Mouse (Mus musculus): Measurements from ENCODE around the gene Gm20661.

Gm20661 gene

GRCm38 (mm10) chr9:107968531-107968930, 14.3 kb upstream of the Gm20661 start:
- no peak for DNase-seq

- DNase-seq = no peak
These were observed 12.5 kb upstream of the Gm20661 start for GRCm38 (mm10) chr9:107970311-107970710.

- DNase-seq = no peak
These were observed 10.9 kb upstream of the Gm20661 start for GRCm38 (mm10) chr9:107971690-107972541.

DNA sequence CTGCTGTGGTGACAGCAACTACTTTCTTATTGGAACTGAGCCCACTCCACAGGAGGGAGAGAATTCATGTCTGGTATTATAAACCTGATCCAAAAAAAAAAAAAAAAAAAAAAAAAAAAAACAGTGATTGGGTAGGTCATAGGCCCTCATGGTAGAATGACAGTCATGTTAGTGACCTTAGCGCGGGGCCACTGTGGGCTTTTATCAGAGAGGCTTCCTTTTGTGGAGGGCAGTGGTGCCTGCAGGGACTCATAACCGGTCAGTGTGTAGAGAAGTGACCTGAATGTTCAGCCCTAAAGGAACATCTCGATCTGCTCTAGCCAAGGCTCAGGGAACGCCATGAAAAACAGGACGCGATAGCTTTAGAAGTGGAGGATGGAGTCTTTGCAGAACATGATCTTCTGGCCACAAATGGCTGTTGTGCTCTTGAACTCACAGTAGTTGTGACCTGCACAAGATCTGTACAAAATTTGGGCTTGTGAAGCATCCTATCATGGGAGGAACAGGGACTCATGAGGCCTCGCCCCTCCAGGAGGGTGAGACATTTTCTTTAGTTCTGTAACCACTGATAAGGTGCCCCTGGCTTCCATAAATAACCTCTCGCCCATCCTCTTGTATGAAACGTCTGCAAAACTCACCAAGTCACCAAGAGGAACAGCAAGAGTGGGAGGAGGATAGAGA, 8.2 kb upstream of the Gm20661 start:
- no peak for DNase-seq

DNA sequence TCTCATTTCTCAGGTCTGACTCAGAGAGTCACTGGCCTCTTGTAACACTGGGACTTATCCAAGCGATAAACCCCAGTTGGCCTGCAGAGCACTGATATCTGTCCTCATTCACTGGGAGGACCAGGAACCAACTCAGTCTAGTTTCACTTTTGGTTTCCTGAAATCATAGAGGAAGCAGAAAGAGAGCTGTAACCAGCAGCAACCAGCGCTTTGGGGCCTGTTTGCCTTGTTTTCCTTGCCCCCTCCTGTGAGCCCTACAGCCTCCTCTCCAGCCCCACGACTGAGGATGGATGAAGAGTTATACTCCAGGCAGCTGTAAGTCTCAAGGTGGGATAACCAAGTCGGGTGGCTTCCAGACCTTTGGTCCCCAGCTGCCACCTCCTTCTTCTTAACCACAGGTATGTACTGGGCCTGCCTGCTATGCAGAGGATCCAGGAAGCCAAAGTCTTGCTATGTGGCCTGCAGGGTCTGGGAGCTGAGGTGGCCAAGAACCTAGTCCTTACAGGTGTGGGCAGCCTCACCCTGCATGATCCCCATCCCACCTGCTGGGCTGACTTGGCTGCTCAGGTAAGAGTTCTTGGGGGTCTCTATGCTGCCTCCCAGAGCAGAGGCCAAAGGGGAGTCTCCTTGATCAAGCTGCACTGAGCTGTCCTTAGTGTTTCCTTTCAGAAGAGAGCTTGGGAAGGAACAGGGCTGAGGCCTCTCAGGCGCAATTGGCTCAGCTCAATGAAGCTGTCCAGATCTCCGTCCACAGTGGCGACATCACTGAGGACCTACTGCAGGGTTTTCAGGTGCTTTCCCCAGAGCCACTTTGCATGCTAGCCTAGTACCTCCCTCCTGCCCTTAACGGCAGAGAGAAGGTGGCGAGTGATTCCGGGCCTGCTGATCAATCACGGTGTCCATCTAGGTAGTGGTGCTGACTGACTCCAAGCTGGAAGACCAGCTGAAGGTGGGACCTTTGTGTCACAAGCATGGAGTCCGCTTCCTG, 7.2 kb upstream of the Gm20661 start, which contains the start of gene Uba7:
Gene Uba7 (plus strand): TSS at position 107 of the 988 bp plus-strand sequence.
- no peak for DNase-seq

- DNase-seq = no peak
These were observed 4.0 kb upstream of the Gm20661 start for GRCm38 (mm10) chr9:107978815-107979214.

DNA sequence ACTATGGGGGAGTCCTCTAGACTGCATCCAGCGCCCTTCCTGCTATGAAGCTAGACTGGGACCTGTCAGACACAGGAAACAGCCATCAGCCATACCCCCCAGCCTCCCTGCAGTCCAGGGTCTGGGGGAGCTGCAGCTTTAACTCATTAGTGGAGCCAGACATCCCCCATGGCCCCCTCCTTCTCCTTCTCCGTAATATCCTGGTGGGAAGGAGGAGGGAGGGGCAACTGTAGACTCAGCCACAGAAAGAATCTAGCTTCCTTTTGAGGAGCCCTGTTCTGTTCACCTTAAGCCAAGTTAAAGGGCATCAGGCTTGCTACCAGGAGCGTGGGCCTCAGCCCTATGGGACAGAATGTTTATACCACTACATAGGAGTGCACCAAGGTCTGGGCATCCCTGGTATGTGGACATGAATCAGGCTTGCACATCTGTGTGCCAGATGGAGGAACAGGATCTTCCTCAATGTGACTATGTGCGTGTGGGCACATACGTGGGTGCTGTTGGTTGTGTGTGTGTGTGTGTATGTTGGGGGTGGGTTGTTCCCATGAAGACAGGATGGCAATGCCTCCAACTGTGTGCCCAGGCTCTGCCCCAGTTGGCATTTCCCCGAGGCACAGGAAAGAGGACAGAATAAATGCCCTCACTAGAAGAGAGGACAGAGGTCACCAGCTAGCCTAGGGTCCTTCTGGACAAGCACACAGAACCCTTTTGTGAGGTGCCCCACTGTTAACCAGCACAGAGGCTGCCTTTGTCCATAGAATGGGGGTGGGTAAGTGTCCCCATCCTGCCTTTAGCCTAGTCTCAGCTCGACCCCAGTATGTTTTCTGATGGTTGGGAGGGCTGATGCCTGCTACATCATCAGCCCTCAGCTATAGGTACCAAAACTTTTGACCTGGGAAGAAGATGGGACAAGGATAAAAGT, 913 bp upstream of the Gm20661 start:
- no peak for DNase-seq

- DNase-seq = peak in 1 of 2 experiments; percentile 35
These were observed 598 bp downstream of the Gm20661 start for GRCm38 (mm10) chr9:107983421-107983890.

DNA sequence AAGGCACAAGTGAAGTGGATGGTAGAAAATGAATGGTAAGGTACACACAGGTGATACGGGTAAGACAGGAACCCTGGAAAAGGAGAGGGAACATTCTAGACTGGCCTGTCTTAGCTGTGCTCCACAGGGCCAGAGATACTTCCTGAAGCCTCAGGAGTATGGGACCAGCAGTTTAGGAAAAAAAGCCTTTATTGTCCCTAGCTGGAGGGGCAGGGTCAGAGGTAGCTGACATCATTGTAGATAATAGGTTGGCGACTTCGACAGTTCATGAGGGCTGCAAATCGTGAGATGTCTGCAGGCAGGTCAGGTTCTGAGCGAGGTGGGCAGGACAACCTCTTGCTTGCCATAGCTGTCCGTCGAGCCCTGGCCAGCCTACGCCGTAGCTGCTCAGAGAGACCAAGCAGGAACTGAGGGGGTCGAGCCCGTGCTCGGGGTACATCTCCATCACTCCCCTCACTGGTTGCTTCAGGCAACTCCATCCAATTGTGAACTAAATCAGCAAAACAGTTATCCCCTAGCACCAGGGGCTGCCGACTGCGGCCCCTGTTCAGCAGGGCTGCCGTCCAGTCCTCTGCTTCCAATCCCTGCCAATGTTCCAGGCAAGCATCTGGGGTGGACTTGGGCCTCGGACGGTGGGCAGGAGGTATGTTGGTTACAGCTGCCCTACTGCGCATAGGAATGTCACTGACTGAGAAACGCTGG, 1.3 kb downstream of the Gm20661 start:
- no peak for DNase-seq

- DNase-seq = no peak
These were observed 1.8 kb downstream of the Gm20661 start for GRCm38 (mm10) chr9:107984754-107985055.

- DNase-seq = peak; percentile 55 to 64
These were observed 2.6 kb downstream of the Gm20661 start, which contains the start of gene Inka1 for GRCm38 (mm10) chr9:107985131-107986119. Gene Inka1, minus strand, starts transcription at chr9:107985879.

DNA sequence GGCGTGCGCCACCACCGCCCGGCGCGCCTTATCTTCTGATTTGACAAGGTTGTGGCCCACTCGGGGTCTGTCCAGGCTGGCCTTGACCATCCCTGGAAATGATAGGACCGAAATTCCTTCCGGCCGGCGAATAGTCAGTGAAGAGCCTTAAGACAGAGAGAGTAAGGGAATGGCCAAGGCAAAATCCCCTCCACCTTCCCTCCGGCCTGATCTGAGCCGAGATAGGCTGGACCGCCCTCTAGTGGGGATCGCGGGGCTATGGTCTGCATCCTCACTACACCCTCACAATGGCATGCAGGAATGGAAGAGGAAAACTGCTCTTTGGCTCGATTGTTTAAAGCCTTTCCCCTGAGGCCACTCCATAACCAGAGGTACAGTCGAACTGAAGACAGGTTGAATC, 3.5 kb downstream of the Gm20661 start:
- peak; percentile 88 to 90 for DNase-seq

DNA sequence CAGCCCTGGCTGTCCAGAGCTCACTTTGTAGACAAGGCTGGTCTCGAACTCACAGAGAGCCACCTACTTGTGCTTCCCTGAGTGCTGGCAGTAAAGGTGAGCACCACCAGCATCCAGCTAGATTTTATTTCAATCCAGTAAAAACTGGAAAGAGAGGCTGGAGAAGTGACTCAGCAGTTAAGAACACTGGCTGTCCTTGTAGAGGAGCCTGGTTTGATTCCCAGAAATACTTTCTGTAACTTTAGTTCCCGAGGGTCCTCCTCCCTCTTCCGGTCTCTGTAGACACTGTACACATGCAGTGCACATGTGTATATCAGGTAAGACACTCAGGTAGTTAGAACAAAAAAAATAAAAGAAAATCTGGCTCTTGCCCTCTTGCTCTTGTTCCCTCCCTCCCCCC, 5.1 kb downstream of the Gm20661 start:
- DNase-seq = no peak

DNA sequence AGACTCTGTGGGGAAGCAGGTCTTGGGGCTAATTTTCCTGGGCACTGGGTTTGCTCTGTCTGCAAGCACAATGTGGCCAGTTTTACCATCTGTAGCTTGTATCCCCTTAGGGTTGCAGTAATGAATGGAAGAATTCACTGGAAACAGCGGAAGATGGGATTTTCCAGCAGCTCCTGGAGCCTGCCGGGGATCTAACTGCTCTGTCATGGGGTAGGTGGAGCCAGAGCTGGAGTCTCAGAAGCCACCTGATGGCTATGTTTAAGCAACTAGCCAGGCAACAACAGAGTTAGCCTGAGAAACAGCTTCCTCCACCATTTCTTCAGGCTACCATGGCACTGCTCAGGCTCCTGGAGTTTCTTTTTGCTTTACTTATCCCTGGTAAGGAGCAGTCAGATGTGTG, 9.3 kb downstream of the Gm20661 start, which contains the start of gene Cdhr4:
Gene Cdhr4 (plus strand): TSS at position 301 of the 400 bp plus-strand sequence.
- no peak for DNase-seq

- no peak for DNase-seq
These were observed 10.2 kb downstream of the Gm20661 start for GRCm38 (mm10) chr9:107993013-107993412.

GRCm38 (mm10) chr9:107994464-107994863, 11.6 kb downstream of the Gm20661 start:
- DNase-seq = no peak

DNA sequence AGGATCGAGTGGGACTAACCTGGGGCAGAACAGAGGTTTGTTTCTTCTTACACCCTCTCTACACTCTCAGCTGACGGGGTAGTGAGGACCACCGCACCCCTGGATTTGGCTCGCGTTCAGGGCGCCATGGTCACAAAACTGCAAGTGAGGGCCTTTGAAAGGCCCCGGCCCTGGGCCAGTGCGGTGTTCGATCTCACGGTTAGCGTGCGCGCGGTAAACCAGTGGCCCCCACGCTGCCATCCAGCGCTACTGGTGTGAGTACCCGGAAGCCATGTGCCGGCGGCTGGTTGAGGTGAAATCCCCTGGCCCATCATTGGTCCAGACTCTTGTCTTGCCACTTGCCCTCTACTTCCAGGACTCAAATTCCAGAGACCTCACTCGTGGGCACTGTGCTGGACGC, 12.7 kb downstream of the Gm20661 start:
- no peak for DNase-seq

DNA sequence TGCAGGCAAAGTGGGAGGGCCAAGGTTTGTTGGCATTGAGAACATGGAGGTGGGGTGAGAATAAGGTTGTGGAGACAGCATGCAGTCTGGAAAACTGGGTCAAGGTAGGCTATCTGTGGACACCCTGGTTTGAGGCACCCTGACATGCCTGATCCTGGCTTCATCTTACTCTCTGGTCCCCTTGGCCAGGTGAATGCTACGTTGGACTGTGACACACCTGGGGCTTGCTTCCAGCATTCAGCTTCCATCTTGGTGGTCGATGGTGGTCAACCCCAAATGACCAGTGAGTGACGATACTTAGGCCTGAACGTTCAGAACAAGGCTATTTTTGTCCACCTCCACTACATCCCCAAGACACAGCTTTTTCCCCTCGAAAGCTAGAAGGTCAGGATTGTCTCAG, 13.2 kb downstream of the Gm20661 start, which contains the start of gene Gm20662:
Gene Gm20662 (plus strand): TSS at position 301 of the 400 bp plus-strand sequence.
- no peak for DNase-seq

Measured in cerebellum, postnatal 14 days (tissue).